Mouse (Mus musculus): ENCODE measurements around the gene Megf6. TPM values are rescaled to one million over a fixed set of nuclear protein-coding genes. Genes with fewer than 3 reads are reported as not detected.

Gene Megf6
- 1 to 10 TPM; 3.7 to 4.6 TPM for total RNA-seq (2021)
- long read RNA-seq, experiment 1, result 0 reads
- long read RNA-seq, experiment 2, result 0 reads

DNA sequence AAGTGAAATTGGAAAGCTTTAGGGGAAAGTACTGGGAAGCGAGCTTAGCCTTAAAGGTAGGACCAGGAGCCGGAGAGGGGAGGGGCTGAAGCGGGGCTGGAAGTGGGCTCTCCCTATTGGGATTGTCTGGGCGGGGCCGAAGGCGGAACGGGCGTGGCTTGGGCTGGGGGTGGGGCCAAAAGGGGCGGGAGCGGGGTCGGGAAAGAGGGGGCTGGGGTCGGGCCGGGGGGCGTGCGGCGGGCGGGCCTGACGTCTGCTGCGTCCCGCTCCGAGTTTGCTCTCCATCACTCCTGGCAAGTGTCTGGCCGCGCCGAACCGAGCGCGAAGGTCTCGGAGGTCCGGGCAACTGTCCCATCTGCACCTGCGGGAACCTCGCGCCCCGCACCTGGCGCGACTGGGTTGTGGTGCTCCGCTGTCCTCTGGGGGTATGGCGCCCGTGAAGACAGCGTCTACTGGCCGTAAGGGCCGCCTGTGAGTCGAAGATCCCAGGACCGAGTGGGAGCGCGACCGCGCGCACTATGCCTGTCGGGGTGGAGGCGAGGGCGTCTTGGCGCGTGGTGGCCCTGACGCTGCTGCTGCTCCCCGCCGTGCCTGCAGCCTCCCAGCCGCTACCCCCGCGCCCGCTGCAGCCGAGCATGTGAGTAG lies at the start of gene Megf6:
TSS of gene Megf6 (plus strand) at position 225 of the 645 bp plus-strand sequence.
- DNase-seq, result peak; percentile 58 to 71

DNA sequence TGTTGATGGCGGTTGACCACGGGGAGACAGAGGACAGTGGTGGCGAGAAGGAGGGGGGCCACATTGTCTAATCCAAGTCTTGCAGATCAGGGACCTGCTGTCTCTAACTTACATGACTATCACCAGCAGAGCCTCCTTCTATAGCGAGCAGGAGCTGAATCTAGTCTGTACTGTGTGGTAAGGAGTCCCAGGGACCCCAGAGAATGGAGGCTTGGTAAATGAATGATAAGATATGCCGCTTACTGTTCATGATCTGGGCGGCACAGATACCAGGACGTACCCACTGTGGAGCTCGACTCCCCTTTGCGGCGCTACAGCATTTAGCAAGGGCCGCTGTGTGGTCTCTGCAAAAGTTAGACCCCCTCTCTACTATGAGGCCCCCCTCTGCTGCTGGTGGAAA lies 48.7 kb upstream of the Megf6 start:
- DNase-seq, result no peak

GRCm38 (mm10) chr4:154122374-154122773 lies 48.2 kb upstream of the Megf6 start:
- no peak for DNase-seq

DNA sequence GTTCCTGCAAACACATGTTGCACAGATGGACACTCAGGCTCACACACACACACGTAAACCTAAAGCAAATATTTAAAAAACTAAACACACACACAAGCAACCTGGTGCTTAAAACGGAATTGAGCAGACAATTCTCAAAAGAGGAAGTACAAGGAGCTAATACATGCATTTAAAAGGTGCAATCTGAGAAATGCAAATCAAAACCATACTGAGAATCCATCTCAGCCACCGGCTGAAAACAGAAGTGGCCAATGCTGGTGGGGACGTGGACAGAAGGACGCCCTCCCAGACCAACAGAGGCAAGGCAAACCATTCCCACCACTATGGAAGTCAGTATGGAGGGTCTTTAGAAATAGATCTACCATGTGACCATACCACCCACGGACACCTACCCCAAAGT lies 47.0 kb upstream of the Megf6 start:
- no peak for DNase-seq

DNA sequence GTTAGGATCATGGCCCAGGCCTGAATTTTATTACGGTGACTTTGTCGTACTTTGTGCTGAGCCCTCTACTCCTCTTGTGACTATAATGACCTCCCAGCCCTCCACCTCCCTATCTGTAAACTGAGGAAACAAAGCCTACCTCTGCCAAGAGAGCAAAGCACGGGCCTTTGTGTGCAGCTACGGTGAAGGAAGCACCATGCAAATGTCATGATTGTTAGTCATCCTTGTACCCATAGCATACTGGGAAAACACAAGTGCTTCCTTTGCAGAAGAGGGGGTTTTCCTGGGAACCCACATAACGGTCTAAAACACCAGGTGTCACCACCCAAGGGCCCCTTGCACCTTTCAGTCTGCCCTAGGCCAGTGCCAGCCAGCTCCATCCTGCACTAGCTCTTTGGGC lies 45.3 kb upstream of the Megf6 start:
- no peak for DNase-seq

- DNase-seq, result no peak
These were observed 43.3 kb upstream of the Megf6 start for GRCm38 (mm10) chr4:154127273-154127672.

DNA sequence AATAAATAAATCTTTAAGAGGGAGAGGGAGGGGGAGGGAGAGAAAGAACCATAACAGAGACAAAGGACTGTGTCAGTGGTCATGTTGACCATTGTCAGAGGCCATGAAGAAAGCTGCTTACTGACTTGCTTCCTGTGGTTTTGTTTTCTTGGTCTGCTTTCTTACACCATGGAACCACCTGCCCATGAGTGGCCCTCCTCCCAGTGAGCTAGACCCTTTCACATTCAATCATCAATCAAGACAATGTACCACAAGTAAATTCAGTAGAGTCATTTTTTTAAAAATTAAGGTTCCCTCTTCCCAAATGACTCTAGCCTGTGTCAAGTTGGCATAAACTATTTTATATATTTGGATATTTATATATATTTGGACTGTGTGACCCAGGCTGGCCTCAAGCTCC lies 40.6 kb upstream of the Megf6 start:
- DNase-seq, result no peak

GRCm38 (mm10) chr4:154131894-154132293 lies 38.6 kb upstream of the Megf6 start:
- DNase-seq, result no peak

GRCm38 (mm10) chr4:154134803-154135202 lies 35.7 kb upstream of the Megf6 start:
- no peak for DNase-seq

GRCm38 (mm10) chr4:154137139-154137538 lies 33.4 kb upstream of the Megf6 start:
- DNase-seq, result no peak

DNA sequence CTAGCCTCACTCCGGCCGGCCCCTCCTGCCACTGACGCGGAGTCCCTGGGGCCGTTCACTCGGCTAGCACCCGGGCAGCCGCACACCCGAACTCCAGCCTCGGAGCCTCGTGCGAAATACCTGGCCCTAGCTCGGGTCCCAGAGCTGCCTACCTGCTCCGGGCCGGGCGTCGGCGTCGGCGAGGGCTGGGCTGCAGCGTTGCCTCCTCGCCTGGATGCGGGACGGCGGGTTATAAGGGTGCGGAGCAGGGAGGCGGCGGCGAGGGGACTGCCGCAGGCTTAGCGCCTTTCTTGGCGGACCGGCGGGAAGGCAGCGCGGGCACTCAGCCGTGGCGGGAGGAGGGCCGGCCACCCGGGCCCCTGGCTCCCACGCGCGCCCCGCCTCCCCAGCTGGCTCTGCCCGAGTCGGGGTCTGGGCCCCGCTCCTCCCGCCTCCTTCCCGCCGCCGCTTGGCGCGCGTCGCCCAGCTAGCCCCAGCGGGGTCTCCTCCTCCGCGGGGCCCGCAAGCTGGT lies 30.8 kb upstream of the Megf6 start:
- no peak for DNase-seq

DNA sequence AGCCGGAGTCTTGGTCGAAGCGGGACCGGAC lies 30.5 kb upstream of the Megf6 start, which contains the start of gene Trp73:
TSS of gene Trp73 (minus strand) at position 27 of the 31 bp plus-strand sequence.
- no peak for DNase-seq

DNA sequence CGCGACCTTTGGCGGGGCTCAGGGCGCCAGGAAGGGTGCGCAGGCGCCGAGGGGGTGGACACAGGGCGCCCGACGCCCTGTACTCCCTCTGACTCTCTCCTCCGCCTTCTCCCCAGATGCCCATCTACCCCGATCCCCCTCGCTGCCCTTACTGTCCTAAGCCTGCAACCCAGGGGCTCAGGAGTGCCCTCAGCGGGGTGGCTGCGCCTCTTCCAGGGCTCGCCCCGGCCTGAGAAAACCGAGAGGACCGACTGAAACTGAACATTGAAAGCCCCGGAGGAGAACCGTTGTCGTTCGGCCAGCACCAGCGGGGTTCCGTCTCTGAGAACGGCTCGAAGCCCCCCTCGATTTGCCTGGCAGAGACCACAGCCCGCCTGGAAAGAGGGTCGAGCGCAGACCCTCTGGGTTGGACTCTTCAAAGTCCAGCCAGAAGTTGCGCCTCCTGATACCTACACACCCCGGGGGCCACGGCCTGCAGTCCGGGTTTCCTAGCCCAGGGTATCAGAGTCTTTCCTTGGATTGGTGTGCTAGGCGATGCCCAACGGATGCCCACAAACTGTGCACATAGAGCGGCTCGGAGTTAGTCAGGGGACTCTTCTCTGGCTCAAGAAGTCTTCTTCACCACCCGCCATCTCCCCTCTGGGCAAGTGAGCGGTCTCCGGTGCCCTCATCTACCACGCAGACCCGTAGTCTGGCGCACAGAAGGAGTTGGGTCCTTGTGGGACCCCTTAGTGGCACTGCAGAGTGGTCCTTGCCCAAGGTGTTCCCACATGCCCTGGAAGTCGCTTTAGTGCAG lies 30.1 kb upstream of the Megf6 start:
- peak in 1 of 2 experiments; percentile 41 for DNase-seq

DNA sequence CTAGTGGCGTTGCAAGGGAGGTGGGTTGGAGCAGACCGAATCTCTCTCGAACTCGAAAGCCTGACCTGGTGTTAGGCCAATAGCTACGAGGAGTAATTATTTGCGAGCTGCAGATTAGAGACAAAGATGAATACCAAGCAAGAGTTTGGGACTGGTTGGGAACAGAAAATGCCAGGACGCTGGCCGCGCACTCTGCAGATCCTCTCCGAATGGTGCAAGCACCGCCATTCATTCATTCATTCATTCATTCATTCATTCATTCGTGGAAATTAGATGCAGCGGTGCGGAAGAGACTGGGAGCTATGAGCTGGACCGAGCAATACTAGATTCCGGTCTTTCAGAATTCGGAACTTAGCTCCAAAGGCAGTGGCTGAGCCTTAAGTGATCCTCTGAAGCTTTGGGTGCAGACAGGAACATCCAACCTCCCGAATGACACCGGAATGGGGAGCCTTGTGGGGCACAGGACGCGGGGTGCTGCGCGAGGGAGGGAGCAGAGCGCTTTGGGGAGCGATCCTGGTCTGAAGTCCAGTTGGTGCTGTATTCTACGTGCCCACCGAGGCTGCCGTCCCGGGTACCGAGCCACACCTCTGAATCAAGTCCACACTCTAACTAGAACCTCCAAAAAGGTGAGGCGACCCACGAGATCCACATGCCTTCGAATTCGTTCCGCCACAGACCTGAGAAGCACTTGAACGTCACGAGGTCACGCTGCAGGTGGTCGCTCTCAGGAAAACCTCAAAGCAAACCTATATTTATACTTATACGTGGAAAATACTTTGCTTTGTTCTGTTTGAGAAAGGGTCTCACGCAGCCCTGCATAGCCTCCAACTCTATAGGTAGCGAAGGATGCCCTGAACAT lies 29.3 kb upstream of the Megf6 start:
- peak in 1 of 2 experiments; percentile 51 for DNase-seq

- peak; percentile 93 for DNase-seq
These were observed 28.1 kb upstream of the Megf6 start, which contains the start of gene Wrap73 for GRCm38 (mm10) chr4:154142211-154143040. Gene Wrap73, plus strand, starts transcription at chr4:154142372.

DNA sequence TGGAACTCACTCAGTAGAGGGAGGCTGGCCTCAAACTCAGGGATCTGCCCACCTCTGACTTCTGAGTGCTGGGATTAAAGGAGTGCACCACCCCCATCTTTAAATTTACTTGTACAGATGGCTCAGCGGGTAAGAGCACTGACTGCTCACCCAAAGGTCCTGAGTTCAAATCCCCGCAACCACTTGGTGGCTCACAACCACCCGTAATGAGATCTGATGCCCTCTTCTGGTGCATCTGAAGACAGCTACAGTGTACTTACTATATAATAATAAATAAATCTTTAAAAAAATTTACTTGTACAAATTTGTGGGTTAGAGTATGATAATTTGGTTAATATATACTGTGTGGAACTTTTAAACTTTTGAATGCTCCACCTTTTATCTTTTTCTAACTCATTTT lies 25.8 kb upstream of the Megf6 start:
- no peak for DNase-seq

DNA sequence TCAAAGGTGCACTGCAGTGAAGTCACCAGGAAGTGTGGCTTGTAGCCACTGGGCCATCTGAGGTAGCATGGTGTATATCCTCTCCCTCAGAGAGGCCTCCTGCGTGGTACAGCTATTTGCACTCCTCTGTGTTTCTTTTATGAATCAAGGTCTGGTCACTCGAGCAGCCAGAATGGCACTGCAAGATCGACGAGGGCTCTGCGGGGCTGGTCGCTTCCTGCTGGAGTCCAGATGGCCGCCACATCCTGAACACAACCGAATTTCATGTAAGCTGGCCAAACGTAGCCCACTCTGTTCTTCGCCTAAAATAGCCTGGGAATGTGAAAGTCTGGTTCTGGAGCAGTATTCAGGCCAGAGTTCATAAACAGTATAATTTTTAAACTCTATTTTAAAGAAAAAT lies 24.2 kb upstream of the Megf6 start:
- no peak for DNase-seq

DNA sequence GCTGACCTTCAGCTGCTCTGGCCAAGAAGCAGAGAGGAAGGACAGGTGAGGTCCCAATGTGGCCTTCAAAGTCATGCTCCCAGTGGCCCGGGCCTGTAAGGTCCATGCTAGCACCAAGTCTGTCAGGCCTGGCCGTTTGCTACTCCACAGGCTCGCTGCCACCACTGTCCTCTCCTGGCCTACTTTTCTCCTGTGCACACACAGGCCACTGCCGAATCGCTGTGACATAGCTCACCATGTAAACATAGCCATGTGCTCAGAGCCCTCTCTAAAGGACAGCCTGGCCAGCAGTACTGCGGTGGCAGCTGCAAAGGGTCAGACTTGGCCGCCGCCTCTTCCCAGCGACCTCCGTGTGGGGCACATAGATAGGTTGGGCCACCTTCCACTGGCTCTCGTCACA lies 16.4 kb upstream of the Megf6 start:
- no peak for DNase-seq

DNA sequence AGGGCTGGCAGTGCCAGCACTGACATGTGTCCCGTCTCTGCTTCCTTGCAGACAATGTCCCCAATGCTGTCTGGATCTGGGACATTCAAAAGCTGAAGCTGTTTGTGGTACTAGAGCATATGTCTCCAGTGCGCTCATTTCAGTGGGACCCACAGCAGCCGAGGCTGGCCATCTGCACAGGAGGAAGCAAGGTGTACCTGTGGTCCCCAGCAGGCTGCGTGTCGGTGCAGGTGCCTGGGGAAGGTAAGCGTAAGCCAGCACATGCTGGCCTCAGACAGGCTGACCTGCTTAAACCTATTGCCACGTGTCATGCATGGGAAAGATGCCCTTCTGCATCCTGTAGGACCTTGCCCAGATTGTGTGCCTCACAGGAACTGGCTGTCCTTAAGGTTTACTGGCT lies 14.5 kb upstream of the Megf6 start:
- no peak for DNase-seq

DNA sequence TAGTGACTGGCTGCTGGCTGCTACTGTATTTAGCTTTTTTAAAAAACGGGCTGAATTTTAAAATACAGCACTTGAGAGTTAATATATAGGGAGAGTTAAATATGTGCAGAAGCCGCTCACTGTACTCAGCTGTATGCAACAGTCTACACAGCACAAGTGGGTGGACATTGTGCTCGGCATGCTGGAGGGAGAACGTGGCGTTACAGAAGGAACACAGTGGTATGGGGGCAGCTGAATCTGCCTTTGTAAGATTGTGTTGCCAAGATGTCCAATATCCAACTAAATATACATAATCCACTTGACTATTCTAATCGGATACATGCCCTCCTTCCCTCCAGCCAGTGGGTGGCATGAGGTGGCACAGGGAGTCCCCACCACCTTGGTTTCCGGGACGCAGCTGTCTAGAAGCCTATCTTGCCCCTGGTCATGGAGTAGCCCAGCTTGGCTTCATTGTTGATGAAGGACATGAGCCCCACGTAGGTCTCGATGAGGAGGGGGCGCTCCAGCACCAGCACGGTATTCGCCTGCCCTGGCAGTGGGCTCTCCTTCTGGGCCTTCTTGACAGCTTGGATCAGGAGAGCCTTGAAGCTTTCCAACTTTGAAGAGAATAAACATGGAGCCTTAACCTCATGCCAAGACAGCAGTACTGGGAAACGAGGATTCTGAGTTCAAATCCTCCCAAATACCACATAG lies 12.4 kb upstream of the Megf6 start:
- DNase-seq, result no peak

GRCm38 (mm10) chr4:154159002-154159401 lies 11.5 kb upstream of the Megf6 start:
- DNase-seq, result peak; percentile 83 to 94
